Mouse (Mus musculus): ENCODE measurements at regions not wholly inside any gene's neighbourhood (a gene's known extent, or its start where the extent isn't known, plus 50 kb on each side); places are given as distances from the start of the nearest gene placed in this dataset.

GRCm38 (mm10) chr4:72382517-72383147 lies 181.9 kb upstream of the Tle1 start:
- TF ChIP-seq CTCF (IDR thresholded peaks at IDR 0.05; ENCODE audit: low read depth, low read length) = no peak
- no peak for TF ChIP-seq POLR2A (IDR thresholded peaks at IDR 0.05; ENCODE audit: extremely low read depth, insufficient read depth, low read length)
